Mouse (Mus musculus): ENCODE results near the gene Ypel2. TPM values are rescaled to one million over a fixed set of nuclear protein-coding genes. Genes with fewer than 3 reads are reported as not detected.

The Ypel2 gene
- polyA plus RNA-seq, 1 experiment, result 5.1 TPM

DNA sequence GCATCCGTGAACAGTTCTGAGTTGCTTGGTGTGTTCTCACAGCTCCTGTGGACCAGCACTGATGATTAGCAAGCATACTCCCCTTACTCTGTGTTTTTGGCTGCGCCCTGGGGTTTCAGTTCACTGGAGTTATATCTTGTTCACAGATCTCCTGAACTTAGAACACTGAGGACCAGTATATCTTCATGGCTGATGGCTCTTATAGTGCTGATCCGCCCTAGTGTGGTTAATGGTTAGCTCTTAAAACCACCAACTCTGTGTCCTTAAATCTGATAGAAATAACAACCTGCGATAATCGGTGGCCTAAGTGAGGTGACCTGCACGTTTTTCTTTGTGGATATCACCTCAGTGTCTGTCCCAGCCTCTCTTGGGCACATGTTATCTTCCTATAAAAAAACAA, 84.5 kb downstream of the Ypel2 start:
- 47% methylated on average over 6 of the region's 6 CpGs for WGBS
- DNase-seq (ENCODE audit: low read depth, low spot score), result no peak

DNA sequence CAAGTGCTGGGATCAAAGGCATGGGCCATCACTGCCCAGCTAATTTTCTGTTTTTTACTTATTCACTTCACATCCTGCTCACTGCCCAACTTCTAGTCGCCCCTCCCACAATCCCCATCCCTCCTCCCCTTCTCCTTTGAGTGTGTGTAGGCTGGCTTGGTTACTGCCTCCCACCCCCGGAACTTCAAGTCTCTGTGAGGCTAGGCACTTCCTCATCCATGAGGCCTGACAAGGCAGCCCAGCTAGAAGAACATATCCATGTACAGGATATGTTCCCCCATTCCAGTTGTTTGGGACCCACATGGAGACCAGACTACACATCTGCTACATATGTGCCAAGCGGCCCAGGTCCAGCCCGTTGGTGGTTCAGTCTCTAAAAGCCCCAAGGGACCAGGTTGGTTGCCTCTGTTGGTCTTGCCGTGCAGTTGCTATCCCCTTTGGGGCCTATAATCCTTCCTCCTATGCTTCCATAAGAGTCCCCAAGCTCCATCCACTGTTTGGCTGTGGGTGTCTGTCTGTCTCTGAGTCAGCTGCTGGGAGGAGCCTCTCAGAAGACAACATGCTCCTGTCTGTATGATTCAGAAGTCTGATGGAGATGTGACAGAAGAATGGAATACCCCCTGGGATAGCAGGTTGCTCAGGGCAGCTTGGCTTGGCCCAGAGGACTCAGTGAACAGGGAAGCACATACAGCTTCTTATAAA, 85.5 kb downstream of the Ypel2 start:
- no peak for DNase-seq (ENCODE audit: low read depth, low spot score)
- WGBS, result 73% methylated on average over 5 of the region's 5 CpGs

DNA sequence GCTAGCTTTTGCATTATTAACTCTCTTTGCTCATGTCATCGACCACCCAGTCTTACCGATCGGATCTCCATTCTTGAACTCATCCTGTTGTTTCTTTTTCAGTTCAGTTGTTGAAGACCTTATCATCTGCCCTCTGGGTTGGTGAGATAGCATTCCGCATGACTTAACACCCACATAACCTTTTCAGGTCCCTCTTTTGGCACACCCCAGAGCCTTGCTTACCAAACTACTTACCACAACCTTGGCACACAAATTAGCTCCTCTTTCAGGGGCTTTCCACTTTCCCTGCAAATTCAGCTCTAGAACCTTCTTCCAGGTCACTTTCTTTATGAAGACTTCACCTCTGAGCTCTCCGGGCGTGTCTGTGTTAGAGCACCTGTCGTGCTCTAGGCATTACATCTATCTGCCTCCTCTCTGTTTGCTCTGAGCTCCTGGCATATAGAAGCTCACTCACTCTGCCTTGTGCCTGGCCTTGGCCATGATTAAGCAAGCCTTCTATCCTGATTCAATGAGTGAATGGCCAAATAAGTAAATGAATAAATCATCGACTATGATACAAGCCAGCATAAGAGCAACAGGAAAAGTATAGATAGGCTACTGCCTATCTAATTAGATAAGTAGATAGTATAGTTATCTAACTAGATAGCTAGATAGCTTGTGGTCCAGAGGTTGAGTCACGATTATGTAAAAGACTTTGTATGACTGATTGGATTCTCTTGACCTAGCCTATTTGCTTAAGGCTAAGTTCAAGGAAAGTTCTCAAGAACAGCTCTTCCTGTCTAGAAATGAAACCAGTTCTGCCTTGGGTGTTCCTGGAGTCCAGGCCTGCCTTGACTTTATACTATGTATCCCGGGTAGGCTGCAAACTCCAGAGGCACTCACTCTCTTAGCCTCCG, 86.5 kb downstream of the Ypel2 start:
- 60% methylated on average over 11 of the region's 11 CpGs for WGBS
- no peak for DNase-seq (ENCODE audit: low read depth, low spot score)

DNA sequence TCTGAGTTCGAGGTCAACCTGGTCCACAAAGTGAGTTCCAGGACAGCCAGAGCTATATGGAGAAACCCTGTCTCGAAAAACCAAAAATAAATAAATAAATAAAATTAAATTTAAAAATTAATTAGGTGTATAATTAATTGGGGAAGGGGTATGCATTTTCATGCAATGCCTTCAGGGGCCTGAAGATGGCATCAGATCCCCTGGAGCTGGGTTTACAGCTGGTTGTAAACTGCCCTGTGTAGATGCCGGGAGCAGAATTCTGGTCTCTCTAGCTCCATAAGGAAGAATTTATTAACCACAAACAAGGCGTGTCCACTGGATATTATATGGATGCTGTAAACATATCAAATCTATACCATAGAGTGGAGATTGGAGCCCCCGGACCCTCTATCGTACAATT, 87.2 kb downstream of the Ypel2 start:
- no peak for DNase-seq (ENCODE audit: low read depth, low spot score)
- 80% methylated on average over 6 of the region's 6 CpGs for WGBS

DNA sequence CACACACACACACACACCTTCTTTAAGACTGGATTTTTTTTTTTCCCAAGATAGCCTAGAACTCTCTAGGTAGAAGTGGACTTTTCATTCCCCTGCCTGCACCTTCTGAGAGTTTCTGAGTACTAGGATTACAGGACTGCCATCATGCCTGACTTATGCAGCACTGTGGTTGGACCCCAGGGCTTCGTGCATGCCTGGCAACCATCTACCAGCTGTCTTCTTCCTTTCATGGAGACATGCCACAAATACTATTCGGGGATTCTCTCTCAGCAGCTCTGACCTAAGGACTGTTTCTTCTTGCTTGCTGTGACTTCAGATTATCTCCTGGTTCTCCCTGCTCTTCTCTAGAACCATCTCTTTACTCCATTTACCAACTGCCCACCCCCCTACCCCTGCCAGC, 88.2 kb downstream of the Ypel2 start:
- WGBS, result 85% methylated on average over 2 of the region's 2 CpGs
- no peak for DNase-seq (ENCODE audit: low read depth, low spot score)

DNA sequence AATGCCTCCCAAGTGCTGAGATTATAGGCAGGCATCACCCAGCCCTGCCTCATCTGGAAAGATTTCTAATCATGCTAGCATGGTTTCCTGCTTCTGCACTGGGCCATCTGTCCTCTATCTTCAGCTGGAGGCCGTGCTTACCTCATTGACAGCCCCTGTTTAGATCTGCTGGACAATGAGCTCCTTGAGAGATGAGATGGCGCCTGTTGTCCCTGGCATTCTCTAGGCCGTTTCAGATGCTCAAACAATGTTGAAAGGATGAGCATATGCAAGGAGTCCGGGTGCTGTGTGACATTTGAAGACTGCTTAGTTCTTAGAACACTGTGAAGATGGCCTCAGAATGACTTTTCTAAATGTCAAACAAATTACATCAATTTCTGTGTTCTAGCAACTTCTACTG, 88.8 kb downstream of the Ypel2 start:
- no peak for DNase-seq (ENCODE audit: low read depth, low spot score)
- 76% methylated on average over 4 of the region's 4 CpGs for WGBS

DNA sequence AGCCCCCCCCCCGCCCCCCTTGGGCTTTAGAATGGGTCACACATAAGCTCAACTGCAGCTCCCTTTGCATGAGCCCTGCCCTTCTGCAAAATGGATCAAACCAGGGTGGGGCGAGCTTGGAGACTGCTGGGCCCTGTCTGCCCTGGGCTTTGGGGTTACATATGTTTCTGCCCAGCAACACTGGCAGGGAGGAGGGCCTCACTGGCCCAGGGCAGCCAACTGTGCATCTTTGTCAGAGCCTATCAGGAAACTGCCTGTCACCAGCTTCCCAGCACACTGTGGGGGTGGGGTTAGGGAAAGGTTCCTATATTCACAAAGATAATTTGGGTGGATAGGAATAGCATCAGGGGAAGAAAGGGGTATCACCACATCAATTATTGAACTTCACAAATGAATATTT, 95.1 kb downstream of the Ypel2 start:
- WGBS, result 49% methylated on average over 2 of the region's 2 CpGs
- DNase-seq (ENCODE audit: low read depth, low spot score), result no peak

DNA sequence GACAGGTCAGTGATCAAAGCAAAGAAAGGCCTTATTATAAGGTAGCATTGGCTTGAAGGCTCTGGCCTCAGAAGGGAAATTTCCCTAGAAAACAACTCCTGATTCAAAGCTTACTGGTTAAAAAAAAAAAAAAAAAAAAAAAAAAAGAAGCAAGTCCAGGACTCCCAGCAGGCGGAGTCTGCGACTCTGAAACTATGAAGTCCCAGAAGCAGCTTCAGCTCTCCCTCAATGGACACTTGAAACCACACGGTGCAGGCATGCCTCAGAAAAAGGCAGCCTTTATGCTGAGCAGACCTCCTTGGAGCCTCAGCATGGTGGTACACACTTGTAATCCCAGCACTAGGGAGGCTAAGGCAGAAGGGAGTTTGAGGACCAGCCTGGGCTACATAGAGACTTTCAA, 97.9 kb downstream of the Ypel2 start:
- DNase-seq (ENCODE audit: low read depth, low spot score), result no peak
- whole genome bisulfite sequencing, result 73% methylated on average over 3 of the region's 3 CpGs

DNA sequence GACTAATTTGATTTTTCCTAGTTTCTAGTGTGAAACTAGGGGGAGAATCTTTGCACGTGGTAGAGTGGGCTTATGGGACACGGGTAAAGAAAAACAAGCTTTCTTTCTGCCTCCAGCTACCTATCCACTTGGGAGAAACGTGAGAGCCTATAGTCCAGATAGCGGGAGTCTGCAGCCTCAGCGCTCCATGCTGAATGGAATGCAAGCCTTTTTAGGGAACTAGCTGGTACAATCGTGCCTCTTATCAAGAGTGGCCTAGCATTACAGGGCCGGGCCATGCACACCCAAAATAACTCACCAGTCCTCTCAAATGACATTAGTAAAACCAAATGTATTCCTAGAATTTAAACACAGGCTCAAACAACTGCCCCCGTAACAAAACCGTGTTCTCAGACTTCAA, 98.4 kb downstream of the Ypel2 start:
- no peak for DNase-seq (ENCODE audit: low read depth, low spot score)
- 71% methylated on average over 9 of the region's 9 CpGs for WGBS

DNA sequence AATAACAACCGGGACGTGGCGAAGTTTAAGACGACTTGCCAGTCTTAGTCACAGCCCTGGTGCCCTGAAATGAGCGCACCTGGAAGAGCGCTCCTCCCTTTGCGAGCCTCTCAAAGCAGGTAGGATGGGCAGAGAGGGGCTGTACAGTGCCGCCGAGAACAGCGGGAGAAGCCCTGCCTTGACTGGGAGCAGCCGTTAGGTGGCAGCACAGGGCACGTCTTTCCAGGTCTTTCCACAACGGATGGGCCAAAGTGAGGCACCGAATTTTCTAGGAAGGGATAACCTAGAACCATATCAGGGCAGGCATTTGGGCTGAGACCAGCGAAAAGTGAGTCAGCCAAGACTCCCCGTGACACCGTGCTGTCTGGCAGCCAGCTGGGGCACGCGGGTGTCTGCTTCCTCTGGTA, 99.3 kb downstream of the Ypel2 start:
- DNase-seq (ENCODE audit: low read depth, low spot score), result no peak
- WGBS, result 3% methylated on average over 19 of the region's 19 CpGs

DNA sequence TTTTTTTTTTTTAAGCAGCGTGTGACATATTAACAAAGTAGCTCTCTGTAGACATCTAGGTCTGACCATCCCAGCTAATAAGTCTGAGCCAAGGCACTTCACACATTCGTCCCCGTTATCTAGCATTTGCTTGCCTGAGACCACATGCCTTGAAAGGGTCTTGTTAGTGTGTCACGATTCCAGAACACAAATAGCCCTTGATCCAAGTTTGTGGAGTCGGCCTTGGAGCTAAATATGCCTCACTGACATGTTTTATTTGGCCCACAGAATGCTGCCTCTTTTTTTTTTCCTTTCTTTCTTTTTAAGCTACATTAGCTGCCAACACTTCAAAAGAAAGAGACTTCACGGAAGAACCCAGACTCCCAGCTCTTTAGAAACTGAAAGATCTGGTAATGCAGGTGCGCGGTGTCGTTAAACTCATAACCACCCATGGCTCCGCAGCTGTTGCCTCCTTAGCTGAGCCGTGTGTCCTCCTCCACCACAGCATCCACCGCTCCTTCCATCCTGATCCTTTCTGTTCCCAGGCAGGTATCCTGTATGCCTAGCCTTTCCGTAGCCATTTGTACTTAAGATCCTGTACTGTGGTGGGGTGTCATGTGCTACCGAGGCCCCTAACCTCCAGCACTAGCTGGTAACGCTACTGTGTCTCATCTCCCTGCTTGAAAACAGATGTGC, 100.4 kb downstream of the Ypel2 start:
- DNase-seq (ENCODE audit: low read depth, low spot score), result no peak
- 51% methylated on average over 15 of the region's 15 CpGs for WGBS

Other genes with a start within 250 kb of the Ypel2 start
- 116 and 130 TPM in 2 replicates for gene Cltc, start 236.1 kb downstream of the Ypel2 start, polyA plus RNA-seq (2012; rRNA removed)
- 3.9 and 4.3 TPM in 2 replicates for gene Dhx40, start 186.0 kb downstream of the Ypel2 start, polyA plus RNA-seq (2012; rRNA removed)
- 123 and 155 TPM in 2 replicates for gene Gdpd1, start 80.4 kb upstream of the Ypel2 start, polyA plus RNA-seq (2012; rRNA removed)
- 6.1 and 8.3 TPM in 2 replicates for gene Smg8, start 93.1 kb upstream of the Ypel2 start, polyA plus RNA-seq (2012; rRNA removed)
- 2.3 and 2.4 TPM in 2 replicates for gene Prr11, start 115.0 kb upstream of the Ypel2 start, polyA plus RNA-seq (2012; rRNA removed)
- gene Ska2, start 115.5 kb upstream of the Ypel2 start, polyA plus RNA-seq (2012; rRNA removed), result 2.5 and 3.8 TPM in 2 replicates
- gene Trim37, start 133.4 kb upstream of the Ypel2 start, polyA plus RNA-seq (2012; rRNA removed), result 2.6 and 3.3 TPM in 2 replicates